Mouse (Mus musculus) v-Abl transformed pro-B cells (cell line): Measurements from ENCODE around the gene Nme7.

Experiments used
- in situ Hi-C, 2 experiments: fragments of 400-800 bp; cut with MboI; formaldehyde crosslinking; loops; one replicate each; pipeline ENCODE4 v1.15.1; 2025; ENCODE audit not compliant: unreplicated experiment in 2 of 2

Gene Nme7

GRCm38 (mm10) chr1:164454747-164455400 lies 151.0 kb downstream of the Nme7 start:
- in situ Hi-C loops = loop anchor here (5.0 to 10.0 kb wide), 6 partner anchors 90 to 580 kb away; no protein-coding TSS in a partner anchor

GRCm38 (mm10) chr1:164455614-164456013 lies 151.7 kb downstream of the Nme7 start:
- in situ Hi-C loops = loop anchor here in 1 of 2 experiments (5.0 to 10.0 kb wide), 3 partner anchors 91 to 579 kb away; no protein-coding TSS in a partner anchor

- in situ Hi-C loops = loop anchor here in 1 of 2 experiments (5.0 to 10.0 kb wide), 3 partner anchors 91 to 579 kb away; no protein-coding TSS in a partner anchor
Measured at GRCm38 (mm10) chr1:164456065-164456464, 152.1 kb downstream of the Nme7 start.

- in situ Hi-C loops = loop anchor here in 1 of 2 experiments (5.0 to 10.0 kb wide), 3 partner anchors 92 to 578 kb away; no protein-coding TSS in a partner anchor
Measured at GRCm38 (mm10) chr1:164456731-164457130, 152.8 kb downstream of the Nme7 start.

- in situ Hi-C loops = loop anchor here in 1 of 2 experiments (5.0 to 10.0 kb wide), 3 partner anchors 93 to 577 kb away; no protein-coding TSS in a partner anchor
Measured at GRCm38 (mm10) chr1:164457531-164458244, 153.8 kb downstream of the Nme7 start.

GRCm38 (mm10) chr1:164458245-164458613 lies 154.3 kb downstream of the Nme7 start, which contains the start of gene Atp1b1:
Atp1b1 (minus strand) TSS chr1:164458355.
- in situ Hi-C loops = loop anchor here in 1 of 2 experiments (5.0 to 10.0 kb wide), 3 partner anchors 93 to 577 kb away; no protein-coding TSS in a partner anchor

- in situ Hi-C loops = loop anchor here in 1 of 2 experiments (5.0 to 10.0 kb wide), 3 partner anchors 94 to 576 kb away; no protein-coding TSS in a partner anchor
Measured at GRCm38 (mm10) chr1:164458621-164459051, 154.7 kb downstream of the Nme7 start.

GRCm38 (mm10) chr1:164459127-164459905 lies 155.4 kb downstream of the Nme7 start:
- in situ Hi-C loops = loop anchor here in 1 of 2 experiments (5.0 to 10.0 kb wide), 3 partner anchors 95 to 575 kb away; no protein-coding TSS in a partner anchor

- in situ Hi-C loops = loop anchor here in 1 of 2 experiments (10.0 kb wide), 1 partner anchor 84 kb away; no protein-coding TSS in a partner anchor
Measured at GRCm38 (mm10) chr1:164460921-164461697, 157.2 kb downstream of the Nme7 start.

- in situ Hi-C loops = loop anchor here in 1 of 2 experiments (10.0 kb wide), 1 partner anchor 83 kb away; no protein-coding TSS in a partner anchor
Measured at GRCm38 (mm10) chr1:164461726-164462125, 157.8 kb downstream of the Nme7 start.

GRCm38 (mm10) chr1:164467406-164467805 lies 163.5 kb downstream of the Nme7 start:
- in situ Hi-C loops = loop anchor here in 1 of 2 experiments (10.0 kb wide), 1 partner anchor 77 kb away; no protein-coding TSS in a partner anchor

- in situ Hi-C loops = loop anchor here in 1 of 2 experiments (10.0 kb wide), 1 partner anchor 76 kb away; no protein-coding TSS in a partner anchor
Measured at GRCm38 (mm10) chr1:164468329-164468728, 164.4 kb downstream of the Nme7 start.

- in situ Hi-C loops = no loop called here
Measured at GRCm38 (mm10) chr1:164470985-164471384, 167.1 kb downstream of the Nme7 start.

- in situ Hi-C loops = no loop called here
Measured at GRCm38 (mm10) chr1:164471632-164472031, 167.7 kb downstream of the Nme7 start.

GRCm38 (mm10) chr1:164473398-164473797 lies 169.5 kb downstream of the Nme7 start:
- in situ Hi-C loops = no loop called here

GRCm38 (mm10) chr1:164474310-164474709 lies 170.4 kb downstream of the Nme7 start:
- in situ Hi-C loops = no loop called here

GRCm38 (mm10) chr1:164474778-164475511 lies 171.0 kb downstream of the Nme7 start:
- in situ Hi-C loops = no loop called here

GRCm38 (mm10) chr1:164475895-164476294 lies 172.0 kb downstream of the Nme7 start:
- in situ Hi-C loops = no loop called here
